Mouse (Mus musculus): ENCODE data around the gene Thumpd2.

GRCm38 (mm10) chr17:81104237-81104636 lies 39.4 kb upstream of the Thumpd2 start:
- TF ChIP-seq CTCF (IDR thresholded peaks at IDR 0.05; ENCODE audit: borderline replicate concordance, extremely low read depth, insufficient read depth, insufficient read length): no peak
- TF ChIP-seq POLR2A (IDR thresholded peaks at IDR 0.05; ENCODE audit: borderline replicate concordance, extremely low read depth, insufficient read depth, insufficient read length, poor library complexity, severe bottlenecking): no peak
